Mouse (Mus musculus) skeletal muscle tissue, postnatal 0 days (tissue): ENCODE results near the gene Apol7c. TPM values are rescaled to one million over a fixed set of nuclear protein-coding genes. Genes with fewer than 3 reads are reported as not detected.

Source experiments
- polyA plus RNA-seq: library from polyadenylated mRNA; unstranded; fragments of >200 nt; fragmentation: Nextera tagmentation; extraction: Ambion mirVana; gene quantifications from 2 replicates; pipeline ENCODE4 v1.2.1, GENCODE M21; 2015

The Apol7c gene
- polyA plus RNA-seq = 0.06 and 0.15 TPM in 2 replicates

GRCm38 (mm10) chr15:77533216-77533615 is at the start of gene Apol7c:
Gene Apol7c (minus strand): TSS chr15:77533316.

GRCm38 (mm10) chr15:77561792-77562191 is 28.7 kb upstream of the Apol7c start, which contains the start of gene 1700025B11Rik:
Gene 1700025B11Rik (minus strand): TSS chr15:77561892.

GRCm38 (mm10) chr15:77507966-77508365 is 25.1 kb downstream of the Apol7c start, which contains the start of gene Apol11a:
Gene Apol11a (plus strand): TSS chr15:77508271.

GRCm38 (mm10) chr15:77476693-77477092 is 56.4 kb downstream of the Apol7c start, which contains the start of gene Apol10a:
Gene Apol10a (plus strand): TSS chr15:77477047.

Other genes starting within 250 kb of the Apol7c start
- gene Rbfox2, start 226.3 kb downstream of the Apol7c start, polyA plus RNA-seq = 70.8 and 82.2 TPM in 2 replicates
- gene Apol7a, start 134.2 kb downstream of the Apol7c start, polyA plus RNA-seq = not detected in 2 replicates
- gene Apol9a, start 122.2 kb downstream of the Apol7c start, polyA plus RNA-seq = 0.22 TPM in 1 of 2 replicates, not detected in the other
- gene Apol7b, start 85.8 kb downstream of the Apol7c start, polyA plus RNA-seq = not detected in 2 replicates
- not detected in 2 replicates for gene Apol10a, start 56.3 kb downstream of the Apol7c start, polyA plus RNA-seq
- not detected in 2 replicates for gene Apol11a, start 25.0 kb downstream of the Apol7c start, polyA plus RNA-seq
- not detected in 2 replicates for gene 1700025B11Rik, start 28.6 kb upstream of the Apol7c start, polyA plus RNA-seq
- gene Apol10b, start 62.8 kb upstream of the Apol7c start, polyA plus RNA-seq = 0.12 and 0.15 TPM in 2 replicates
- not detected in 2 replicates for gene Gm36245, start 65.9 kb upstream of the Apol7c start, polyA plus RNA-seq
- gene Apol11b, start 110.0 kb upstream of the Apol7c start, polyA plus RNA-seq = not detected in 2 replicates
- not detected in 2 replicates for gene Apol7e, start 165.5 kb upstream of the Apol7c start, polyA plus RNA-seq
- gene Apol9b, start 195.7 kb upstream of the Apol7c start, polyA plus RNA-seq = not detected in 2 replicates
- gene Apol8, start 223.7 kb upstream of the Apol7c start, polyA plus RNA-seq = not detected in 2 replicates